26 mouse cellular contexts compared by ENCODE assay signal in genomic region chr13:39376269-39376668, GRCm38 (mm10).
DNase-seq lines count a peak whose midpoint lies in the region; ATAC-seq and TF ChIP-seq lines count a peak whose summit lies in the region.
"Had no signal": no experiment of that assay in that cellular context is flagged by ENCODE, and none has a peak within 500 bp of the region (broad histone marks: within the 10 kb centered on the region; RNA-seq: fewer than 3 reads in every experiment).

No protein-coding gene starts in this region.

- H3K9me3 ChIP-seq in lung, embryonic 14.5 days (ENCODE audit: low read depth, low read length), result no peaks in the 10 kb centered on the region
- H3K9me3 ChIP-seq in limb, embryonic 12.5 days, result no peaks in the 10 kb centered on the region
- H3K9me3 ChIP-seq: embryonic facial prominence, embryonic 15.5 days; forebrain, embryonic 12.5 days; forebrain, embryonic 15.5 days; heart, embryonic 12.5 days; heart, embryonic 15.5 days; hindbrain, embryonic 10.5 days; hindbrain, embryonic 13.5 days had no signal

- TF ChIP-seq CTCF in lung, embryonic 14.5 days (IDR thresholded peaks at IDR 0.05; ENCODE audit: low read depth), result no peak

- no peak overlapping the region for H3K4me2 ChIP-seq in lung, embryonic 14.5 days
- H3K4me2 ChIP-seq in limb, embryonic 12.5 days, result peak overlapping the region; percentile 39
- H3K4me2 ChIP-seq: embryonic facial prominence, embryonic 15.5 days; forebrain, embryonic 12.5 days; forebrain, embryonic 15.5 days; heart, embryonic 12.5 days; heart, embryonic 15.5 days; hindbrain, embryonic 13.5 days had no signal

- 67% methylated on average over 6 of the region's 6 CpGs for WGBS in lung, embryonic 14.5 days
- 69% methylated on average over 6 of the region's 6 CpGs for WGBS in limb, embryonic 12.5 days

- H3K4me3 ChIP-seq in lung, embryonic 14.5 days (ENCODE audit: low read depth, low read length), result no peak overlapping the region
- H3K4me3 ChIP-seq in limb, embryonic 12.5 days (replicated peaks), result no peak overlapping the region
- H3K4me3 ChIP-seq: embryonic facial prominence, embryonic 15.5 days; forebrain, embryonic 12.5 days; forebrain, embryonic 15.5 days; heart, embryonic 12.5 days; heart, embryonic 15.5 days; hindbrain, embryonic 10.5 days; hindbrain, embryonic 13.5 days had no signal

- no peak for ATAC-seq in lung, embryonic 14.5 days (ENCODE audit: insufficient read depth)
- ATAC-seq in limb, embryonic 12.5 days (ENCODE audit: insufficient number of reproducible peaks, insufficient read depth, low FRiP score, low TSS enrichment, low read depth), result no peak
- ATAC-seq: CD4-positive, CD25-positive, alpha-beta regulatory T cell, adult 4 months; forebrain, embryonic 15.5 days had no signal

- H3K4me1 ChIP-seq in lung, embryonic 14.5 days (ENCODE audit: insufficient read depth), result no peaks in the 10 kb centered on the region
- H3K4me1 ChIP-seq in limb, embryonic 12.5 days (replicated peaks), result peaks cover 9% of the 10 kb centered on the region
- H3K4me1 ChIP-seq: embryonic facial prominence, embryonic 15.5 days; forebrain, embryonic 12.5 days; forebrain, embryonic 15.5 days; heart, embryonic 12.5 days; heart, embryonic 15.5 days; hindbrain, embryonic 10.5 days; hindbrain, embryonic 13.5 days had no signal

- peak; percentile 14 for DNase-seq in lung, embryonic 14.5 days
- no peak for DNase-seq in lung, postnatal 14 days
- DNase-seq in lung, postnatal 10 days, result peak; percentile 17
- no peak for DNase-seq in lung, adult 18-20 months
- DNase-seq in lung, postnatal 36 days, result peak; percentile 13
- DNase-seq in adrenal gland, adult 8-10 months, result no peak
- DNase-seq in thymus, postnatal 14 days, result no peak
- DNase-seq: adrenal gland, adult 2 months; adrenal gland, postnatal 25 days; cerebellum, adult 11-12 months; cerebellum, adult 8-10 months; cerebellum, postnatal 10 days; cerebellum, postnatal 36 days; gastrocnemius, postnatal 25 days; heart, adult 18-20 months; heart, postnatal 10 days; heart, postnatal 36 days had no signal

- no peak overlapping the region for H3K9ac ChIP-seq in lung, embryonic 14.5 days
- no peak overlapping the region for H3K9ac ChIP-seq in limb, embryonic 12.5 days (replicated peaks)
- H3K9ac ChIP-seq: embryonic facial prominence, embryonic 15.5 days; forebrain, embryonic 12.5 days; forebrain, embryonic 15.5 days; heart, embryonic 12.5 days; heart, embryonic 15.5 days; hindbrain, embryonic 13.5 days had no signal

- H3K27me3 ChIP-seq in lung, embryonic 14.5 days (ENCODE audit: insufficient read depth, low read length), result no peaks in the 10 kb centered on the region
- H3K27me3 ChIP-seq in limb, embryonic 12.5 days, result no peaks in the 10 kb centered on the region
- H3K27me3 ChIP-seq: embryonic facial prominence, embryonic 15.5 days; forebrain, embryonic 12.5 days; forebrain, embryonic 15.5 days; heart, embryonic 12.5 days; heart, embryonic 15.5 days; hindbrain, embryonic 13.5 days had no signal

- H3K27ac ChIP-seq in lung, embryonic 14.5 days (ENCODE audit: low read depth), result no peak overlapping the region
- no peak overlapping the region for H3K27ac ChIP-seq in limb, embryonic 12.5 days
- H3K27ac ChIP-seq: embryonic facial prominence, embryonic 15.5 days; forebrain, embryonic 12.5 days; forebrain, embryonic 15.5 days; heart, embryonic 15.5 days; hindbrain, embryonic 10.5 days; hindbrain, embryonic 13.5 days had no signal

- no peaks in the 10 kb centered on the region for H3K36me3 ChIP-seq in lung, embryonic 14.5 days (ENCODE audit: insufficient read depth)
- no peaks in the 10 kb centered on the region for H3K36me3 ChIP-seq in limb, embryonic 12.5 days
- H3K36me3 ChIP-seq: embryonic facial prominence, embryonic 15.5 days; forebrain, embryonic 12.5 days; forebrain, embryonic 15.5 days; heart, embryonic 12.5 days; heart, embryonic 15.5 days; hindbrain, embryonic 10.5 days; hindbrain, embryonic 13.5 days had no signal

Comparison
In these comparisons a context has a peak if more than half of its experiments do, and no peak if none do; other contexts are left out.
1. DNase-seq: peak in lung, embryonic 14.5 days (single experiment), lung, postnatal 10 days (single experiment) and lung, postnatal 36 days (single experiment); none in lung, postnatal 14 days (single experiment), lung, adult 18-20 months (0 of 2), adrenal gland, adult 8-10 months (single experiment) and thymus, postnatal 14 days (single experiment).